Mouse (Mus musculus): ENCODE measurements around the gene Amotl1. TPM values are rescaled to one million over a fixed set of nuclear protein-coding genes. Genes with fewer than 3 reads are reported as not detected.

Amotl1 gene
- total and polyA plus RNA-seq, 2 experiments from 2014 or later = 11.7 to 70.2 TPM

- Histone ChIP-seq H3K9ac (replicated peaks; ENCODE audit: low read depth, low read length) (no peak overlapping the region), H3K4me1 (ENCODE audit: control insufficient read depth, insufficient read depth) (peaks cover 9% of the 10 kb centered on the region), H3K27me3 (ENCODE audit: control insufficient read depth, insufficient read depth, low read length) (no peaks in the 10 kb centered on the region), H3K9me3 (replicated peaks; ENCODE audit: control insufficient read depth, low read length) (no peaks in the 10 kb centered on the region), H3K36me3 (replicated peaks; ENCODE audit: control insufficient read depth, insufficient read depth, low read length) (no peaks in the 10 kb centered on the region), H3K27ac (ENCODE audit: low read depth) (no peak overlapping the region), H3K4me2 (ENCODE audit: low read depth, low read length) (no peak overlapping the region), H3K4me3 (ENCODE audit: low read depth, low read length) (no peak overlapping the region)
- peak; percentile 86 for DNase-seq (ENCODE audit: low spot score)
- WGBS = 2% methylated on average over 4 of the region's 4 CpGs
- ATAC-seq (ENCODE audit: insufficient read depth, low read depth) = peak; percentile 83; the same call in 1 of the 2 replicates
- TF ChIP-seq EP300 (IDR thresholded peaks at IDR 0.05; ENCODE audit: low read depth) (no peak), CTCF (IDR thresholded peaks at IDR 0.05; ENCODE audit: low read depth) (peak; percentile 94)
These were observed 121.3 kb downstream of the Amotl1 start for GRCm38 (mm10) chr9:14523408-14524043.

- no peak overlapping the region for H3K27ac ChIP-seq (ENCODE audit: low read depth)
- TF ChIP-seq CTCF (IDR thresholded peaks at IDR 0.05; ENCODE audit: low read depth) = no peak
- TF ChIP-seq EP300 (IDR thresholded peaks at IDR 0.05; ENCODE audit: low read depth) = no peak
- no peaks in the 10 kb centered on the region for H3K27me3 ChIP-seq (ENCODE audit: control insufficient read depth, insufficient read depth, low read length)
- 24% methylated on average over 2 of the region's 2 CpGs for WGBS
- peaks cover 15% of the 10 kb centered on the region for H3K4me1 ChIP-seq (ENCODE audit: control insufficient read depth, insufficient read depth)
- H3K9ac ChIP-seq (replicated peaks; ENCODE audit: low read depth, low read length) = no peak overlapping the region
- no peak overlapping the region for H3K4me3 ChIP-seq (ENCODE audit: low read depth, low read length)
- no peaks in the 10 kb centered on the region for H3K36me3 ChIP-seq (replicated peaks; ENCODE audit: control insufficient read depth, insufficient read depth, low read length)
- no peak overlapping the region for H3K4me2 ChIP-seq (ENCODE audit: low read depth, low read length)
- no peaks in the 10 kb centered on the region for H3K9me3 ChIP-seq (replicated peaks; ENCODE audit: control insufficient read depth, low read length)
- DNase-seq (ENCODE audit: low spot score) (no peak), ATAC-seq (ENCODE audit: insufficient read depth, low read depth) (no peak)
These were observed 123.2 kb downstream of the Amotl1 start for GRCm38 (mm10) chr9:14521695-14522094.

GRCm38 (mm10) chr9:14520971-14521670, 123.7 kb downstream of the Amotl1 start:
- Histone ChIP-seq H3K4me2 (ENCODE audit: low read depth, low read length) (no peak overlapping the region), H3K27me3 (ENCODE audit: control insufficient read depth, insufficient read depth, low read length) (no peaks in the 10 kb centered on the region), H3K9me3 (replicated peaks; ENCODE audit: control insufficient read depth, low read length) (no peaks in the 10 kb centered on the region), H3K27ac (ENCODE audit: low read depth) (no peak overlapping the region), H3K4me3 (ENCODE audit: low read depth, low read length) (no peak overlapping the region), H3K9ac (replicated peaks; ENCODE audit: low read depth, low read length) (no peak overlapping the region), H3K36me3 (replicated peaks; ENCODE audit: control insufficient read depth, insufficient read depth, low read length) (no peaks in the 10 kb centered on the region), H3K4me1 (ENCODE audit: control insufficient read depth, insufficient read depth) (peaks cover 15% of the 10 kb centered on the region)
- 29% methylated on average over 3 of the region's 3 CpGs for WGBS
- no peak for ATAC-seq (ENCODE audit: insufficient read depth, low read depth)
- TF ChIP-seq EP300 (IDR thresholded peaks at IDR 0.05; ENCODE audit: low read depth) = no peak
- TF ChIP-seq CTCF (IDR thresholded peaks at IDR 0.05; ENCODE audit: low read depth) = no peak
- no peak for DNase-seq (ENCODE audit: low spot score)

GRCm38 (mm10) chr9:14518105-14518504, 126.8 kb downstream of the Amotl1 start:
- no peaks in the 10 kb centered on the region for H3K36me3 ChIP-seq (replicated peaks; ENCODE audit: control insufficient read depth, insufficient read depth, low read length)
- no peak overlapping the region for H3K4me2 ChIP-seq (ENCODE audit: low read depth, low read length)
- no peak overlapping the region for H3K27ac ChIP-seq (ENCODE audit: low read depth)
- no peaks in the 10 kb centered on the region for H3K27me3 ChIP-seq (ENCODE audit: control insufficient read depth, insufficient read depth, low read length)
- H3K9ac ChIP-seq (replicated peaks; ENCODE audit: low read depth, low read length) = no peak overlapping the region
- H3K9me3 ChIP-seq (replicated peaks; ENCODE audit: control insufficient read depth, low read length) = no peaks in the 10 kb centered on the region
- H3K4me1 ChIP-seq (ENCODE audit: control insufficient read depth, insufficient read depth) = peaks cover 15% of the 10 kb centered on the region
- H3K4me3 ChIP-seq (ENCODE audit: low read depth, low read length) = no peak overlapping the region
- ATAC-seq (ENCODE audit: insufficient read depth, low read depth) (no peak), DNase-seq (ENCODE audit: low spot score) (no peak)
- WGBS = 77% methylated on average over 3 of the region's 3 CpGs
- TF ChIP-seq EP300 (IDR thresholded peaks at IDR 0.05; ENCODE audit: low read depth) = no peak
- TF ChIP-seq CTCF (IDR thresholded peaks at IDR 0.05; ENCODE audit: low read depth) = no peak

GRCm38 (mm10) chr9:14517296-14517695, 127.6 kb downstream of the Amotl1 start:
- Histone ChIP-seq H3K27ac (ENCODE audit: low read depth) (no peak overlapping the region), H3K36me3 (replicated peaks; ENCODE audit: control insufficient read depth, insufficient read depth, low read length) (no peaks in the 10 kb centered on the region), H3K4me3 (ENCODE audit: low read depth, low read length) (no peak overlapping the region), H3K4me2 (ENCODE audit: low read depth, low read length) (no peak overlapping the region), H3K4me1 (ENCODE audit: control insufficient read depth, insufficient read depth) (peaks cover 15% of the 10 kb centered on the region), H3K9me3 (replicated peaks; ENCODE audit: control insufficient read depth, low read length) (no peaks in the 10 kb centered on the region), H3K9ac (replicated peaks; ENCODE audit: low read depth, low read length) (no peak overlapping the region), H3K27me3 (ENCODE audit: control insufficient read depth, insufficient read depth, low read length) (no peaks in the 10 kb centered on the region)
- 50% methylated on average over 1 of the region's 1 CpGs for WGBS
- ATAC-seq (ENCODE audit: insufficient read depth, low read depth) (no peak), DNase-seq (ENCODE audit: low spot score) (no peak)
- no peak for TF ChIP-seq EP300 (IDR thresholded peaks at IDR 0.05; ENCODE audit: low read depth)
- TF ChIP-seq CTCF (IDR thresholded peaks at IDR 0.05; ENCODE audit: low read depth) = no peak

Measured in heart, postnatal 0 days (tissue).